Mouse (Mus musculus): ENCODE measurements around the gene Jade1.

The Jade1 gene

GRCm38 (mm10) chr3:41555491-41556381, at the start of gene Jade1:
TSS of gene Jade1 (plus strand) at chr3:41555731.
- DNase-seq: no peak

GRCm38 (mm10) chr3:41509441-41509840, 46.1 kb upstream of the Jade1 start:
- DNase-seq: peak; percentile 20 to 47

DNA sequence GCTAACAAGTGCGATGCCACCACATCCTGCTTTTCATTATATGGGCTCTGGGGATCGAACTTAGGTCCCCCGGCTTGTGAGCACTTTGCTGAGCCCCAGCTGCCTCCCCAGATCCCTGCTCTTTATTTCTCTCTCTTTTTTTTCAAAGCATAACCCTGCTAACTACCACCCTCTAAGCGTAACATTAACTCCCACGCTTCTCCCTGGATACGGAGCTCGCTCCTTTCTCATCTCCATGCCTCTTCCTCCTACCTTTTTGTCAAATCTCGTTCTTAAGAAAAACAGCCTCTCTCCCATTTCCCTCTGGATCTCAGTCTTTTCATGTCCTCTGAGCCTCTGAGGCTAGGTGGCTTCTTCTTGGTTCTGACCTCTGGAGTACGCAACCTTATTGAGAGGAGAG, 45.3 kb upstream of the Jade1 start:
- no peak for DNase-seq

DNA sequence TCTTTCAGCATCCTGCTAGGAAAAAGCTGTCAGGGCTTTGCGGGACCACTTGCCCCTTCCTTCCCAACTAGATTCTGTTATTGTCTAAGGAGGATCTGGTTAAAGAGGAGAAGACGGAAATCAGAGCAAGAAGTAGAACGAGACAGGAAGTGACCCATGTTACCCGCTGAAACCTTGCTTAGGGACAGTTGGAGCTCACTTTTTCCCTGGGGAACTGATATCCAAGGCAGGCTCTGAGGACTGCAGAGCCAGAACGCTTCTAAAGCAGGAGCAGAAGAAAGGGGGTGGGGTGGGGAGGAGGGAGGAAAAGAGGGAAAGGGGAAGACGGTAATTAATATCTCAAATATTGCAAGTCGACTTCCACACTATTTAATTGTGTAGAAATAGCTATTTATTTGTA, 44.8 kb upstream of the Jade1 start:
- DNase-seq: no peak

GRCm38 (mm10) chr3:41514003-41514402, 41.5 kb upstream of the Jade1 start:
- no peak for DNase-seq

DNA sequence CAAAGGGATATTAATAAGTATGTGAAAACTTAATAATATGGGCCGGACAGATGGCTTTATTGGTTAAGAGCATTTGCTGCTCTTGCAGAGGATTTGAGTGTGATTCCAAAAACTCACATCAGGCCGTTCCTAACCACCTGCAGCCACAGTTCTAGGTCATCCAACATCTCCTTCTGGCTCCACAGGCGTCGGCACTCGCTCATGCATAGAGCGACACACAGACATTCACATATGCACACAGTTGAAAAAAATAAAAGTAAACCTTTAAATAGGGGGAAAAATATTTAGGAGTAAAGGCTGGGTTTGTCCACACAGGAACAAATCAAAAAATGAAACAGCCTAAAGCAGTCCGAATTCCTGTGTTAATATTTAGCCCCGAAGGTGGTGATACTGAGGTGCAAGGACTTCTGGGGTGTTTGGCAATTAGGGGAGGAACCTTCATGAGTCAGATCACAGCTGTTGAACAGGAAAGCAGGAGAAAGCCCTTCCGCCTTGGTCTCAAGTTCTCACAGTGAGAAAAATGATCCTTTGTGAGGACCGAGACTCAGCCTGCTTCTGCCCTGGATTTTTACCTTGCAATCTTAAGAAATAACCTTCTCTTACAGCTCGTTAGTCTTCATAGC, 40.7 kb upstream of the Jade1 start:
- DNase-seq: no peak

DNA sequence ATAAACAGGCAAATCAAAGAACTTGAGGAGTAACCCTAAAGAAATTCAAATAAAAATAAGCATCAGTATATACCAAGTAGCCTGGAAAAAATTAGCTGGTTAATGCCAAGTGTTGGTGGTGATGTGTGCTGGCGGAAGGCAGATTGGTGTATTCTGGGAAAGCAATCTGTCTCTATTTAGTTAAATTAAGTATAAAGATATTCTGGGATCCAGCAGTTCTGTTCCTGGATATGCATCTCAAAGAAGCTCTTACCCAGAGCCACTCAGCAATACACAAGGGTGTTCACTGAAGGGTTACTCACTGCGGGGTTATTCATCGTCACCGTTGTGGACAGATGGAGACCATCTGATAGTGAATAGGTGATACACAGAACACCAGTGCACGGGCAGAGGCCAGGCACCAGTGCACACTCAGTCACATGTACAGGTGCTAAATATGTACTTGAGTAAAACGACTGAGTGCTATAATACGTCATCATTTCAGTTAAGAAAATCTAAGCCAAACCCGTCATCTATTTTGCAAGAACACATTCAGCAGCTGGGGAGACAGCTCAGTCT, 38.5 kb upstream of the Jade1 start:
- DNase-seq: no peak

DNA sequence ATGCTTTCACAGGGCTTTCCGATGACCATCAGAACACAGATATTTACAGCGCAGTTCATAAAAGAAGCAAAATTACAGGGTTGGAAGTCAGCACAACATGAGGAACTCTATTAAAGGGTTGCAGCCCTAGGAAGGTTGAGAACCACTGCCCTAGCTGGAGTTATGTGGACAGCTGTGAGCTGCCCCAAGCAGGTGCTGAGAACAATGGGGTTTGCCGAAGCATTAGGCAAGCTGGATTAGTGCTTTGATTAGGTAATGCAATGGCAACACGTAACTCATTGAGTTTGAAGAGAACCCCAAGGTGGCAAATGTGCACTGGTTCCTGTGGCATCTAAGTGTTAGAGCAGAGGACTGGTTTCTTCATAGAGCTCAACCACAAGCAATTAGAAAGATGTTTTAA, 34.6 kb upstream of the Jade1 start:
- DNase-seq: no peak

DNA sequence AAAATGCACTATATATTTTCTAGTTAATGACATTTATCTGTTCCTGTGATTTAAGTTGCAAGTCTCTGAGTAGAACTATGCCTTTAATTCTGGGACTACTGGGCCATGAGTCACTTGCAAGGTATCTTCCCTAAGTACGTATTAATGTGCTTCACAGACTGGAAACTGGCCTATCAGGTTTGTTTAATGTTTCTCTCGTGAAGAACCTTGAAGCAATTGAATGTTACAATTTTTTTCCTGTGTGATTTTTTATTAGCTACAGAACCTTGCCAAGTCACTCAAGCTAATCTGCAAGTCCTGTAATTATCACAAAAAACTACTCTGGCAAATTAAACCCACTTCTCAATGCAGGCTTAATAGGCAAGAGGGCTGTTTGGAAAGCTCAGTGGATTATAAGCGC, 33.8 kb upstream of the Jade1 start:
- DNase-seq: no peak

DNA sequence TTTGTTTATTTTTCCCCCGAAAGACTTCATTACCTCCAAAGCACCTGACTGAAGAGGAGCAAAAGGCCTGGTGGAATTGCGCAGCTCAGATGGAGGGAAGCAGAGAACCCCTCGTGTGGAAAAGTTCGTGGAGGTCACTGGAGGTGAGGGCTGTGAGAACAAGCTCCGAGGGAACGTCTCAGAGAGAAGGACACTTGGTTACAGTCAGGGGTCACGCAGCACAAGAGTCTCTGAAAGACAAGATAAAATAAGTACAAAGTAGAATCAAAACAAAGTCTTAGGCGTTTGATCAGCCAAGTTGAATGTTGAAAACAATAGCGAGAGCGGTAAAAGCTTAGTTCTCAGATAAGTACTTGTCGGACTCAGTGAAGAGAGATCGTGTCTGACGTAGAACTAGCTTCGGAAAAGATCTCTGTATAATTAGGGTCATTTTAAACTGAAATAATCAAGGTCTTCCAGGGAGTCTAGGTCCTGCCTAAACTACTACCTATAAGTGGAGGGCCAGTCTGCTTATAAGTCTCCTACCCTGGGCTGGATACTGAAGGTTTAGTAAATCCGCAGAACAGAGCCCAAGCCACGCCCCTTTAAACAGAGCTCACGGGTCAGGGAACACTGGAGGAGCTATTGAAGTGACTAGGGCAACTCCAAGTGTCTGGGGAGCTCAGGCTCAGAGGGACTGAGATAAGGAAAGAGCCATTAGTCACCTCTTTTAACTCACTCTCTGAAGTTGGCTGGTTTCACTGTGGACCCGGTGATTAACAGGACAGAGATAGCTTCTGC, 33.1 kb upstream of the Jade1 start:
- DNase-seq: peak; percentile 43 to 65

GRCm38 (mm10) chr3:41523006-41523375, 32.5 kb upstream of the Jade1 start:
- no peak for DNase-seq

- no peak for DNase-seq
These were observed 32.1 kb upstream of the Jade1 start for GRCm38 (mm10) chr3:41523460-41523859.

- DNase-seq: no peak
These were observed 27.1 kb upstream of the Jade1 start for GRCm38 (mm10) chr3:41528291-41528969.

DNA sequence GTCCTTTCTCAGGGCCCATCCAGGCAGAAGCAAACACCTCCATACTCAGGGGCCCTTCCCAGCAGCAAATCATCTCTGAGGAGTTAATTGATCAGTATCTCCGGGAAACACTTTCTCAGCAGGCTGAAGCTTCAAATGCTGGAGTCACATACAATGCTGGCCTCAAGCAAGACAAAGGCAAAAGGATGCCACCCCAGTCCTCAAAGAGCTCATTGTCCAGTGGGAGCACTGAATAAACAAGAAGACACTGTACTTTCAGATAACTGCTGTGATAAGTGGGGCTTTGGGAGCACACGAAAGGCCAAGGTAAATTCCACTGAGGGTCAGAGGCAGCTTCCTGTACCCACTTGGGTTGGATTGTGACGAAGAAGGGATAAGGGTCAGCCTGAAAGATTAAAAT, 25.4 kb upstream of the Jade1 start:
- no peak for DNase-seq

- DNase-seq: peak; percentile 26 to 34
These were observed 24.0 kb upstream of the Jade1 start for GRCm38 (mm10) chr3:41531541-41531940.

DNA sequence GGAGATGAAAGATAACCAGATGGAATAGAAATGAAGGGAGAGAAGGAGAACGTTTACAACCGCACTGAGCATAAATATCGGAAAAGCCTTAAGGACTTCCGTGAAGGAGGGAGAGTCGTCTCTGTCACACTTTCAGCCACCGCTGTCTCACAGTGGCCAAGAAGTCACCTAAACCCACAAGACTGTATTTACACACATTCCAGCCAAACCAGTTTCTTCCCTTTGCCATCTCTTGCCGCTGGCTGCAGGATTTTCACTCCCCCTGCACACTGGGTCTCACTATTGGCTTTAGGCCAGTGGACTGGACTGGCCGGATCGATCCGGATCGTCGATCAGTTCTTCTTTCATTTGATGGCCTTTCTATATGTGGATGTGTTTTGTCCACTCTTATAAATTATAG, 23.4 kb upstream of the Jade1 start:
- DNase-seq: peak in 1 of 2 experiments; percentile 8

DNA sequence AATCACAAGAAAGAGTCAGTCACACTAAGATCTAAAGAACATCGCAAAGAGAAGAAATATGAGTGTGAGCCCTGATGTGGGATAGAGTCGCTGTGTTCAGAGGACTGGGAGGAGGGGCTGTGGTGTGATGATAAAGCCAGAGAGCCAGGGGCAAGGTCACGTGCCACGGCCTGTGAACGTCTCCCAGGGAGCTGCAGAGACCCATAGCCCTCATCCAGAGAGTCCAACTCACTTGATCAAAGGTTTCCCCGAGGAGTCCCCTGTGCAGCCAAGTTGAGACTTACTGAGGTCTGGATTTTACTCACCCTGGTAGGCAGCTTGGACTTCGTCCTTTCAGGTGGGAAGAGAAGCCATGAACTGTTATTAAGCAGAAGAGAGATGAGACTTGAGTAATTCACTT, 21.9 kb upstream of the Jade1 start:
- peak; percentile 14 to 58 for DNase-seq

- DNase-seq: no peak
These were observed 17.6 kb upstream of the Jade1 start for GRCm38 (mm10) chr3:41537957-41538356.

GRCm38 (mm10) chr3:41541313-41541712, 14.2 kb upstream of the Jade1 start:
- peak in 1 of 2 experiments; percentile 7 for DNase-seq

GRCm38 (mm10) chr3:41544451-41544850, 11.1 kb upstream of the Jade1 start:
- peak; percentile 59 to 65 for DNase-seq

DNA sequence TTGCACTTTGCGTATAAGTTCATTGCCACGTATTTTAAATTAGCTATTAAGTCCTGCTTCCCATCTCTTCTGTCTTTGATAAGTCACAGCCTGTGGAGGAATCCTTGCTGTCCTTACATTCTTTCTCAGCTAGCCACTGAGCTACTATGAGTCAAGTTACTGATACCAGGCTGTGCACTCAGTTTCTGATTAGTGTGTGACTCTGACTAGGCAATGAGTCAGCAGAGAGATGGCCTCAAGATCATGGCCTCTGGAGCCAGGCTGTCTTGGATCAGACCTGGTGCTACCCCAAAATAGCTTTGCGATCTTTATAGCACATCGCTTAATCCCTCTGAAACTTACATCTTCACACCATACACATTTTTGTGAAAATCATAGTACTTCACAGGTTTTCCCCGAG, 8.2 kb upstream of the Jade1 start:
- no peak for DNase-seq

DNA sequence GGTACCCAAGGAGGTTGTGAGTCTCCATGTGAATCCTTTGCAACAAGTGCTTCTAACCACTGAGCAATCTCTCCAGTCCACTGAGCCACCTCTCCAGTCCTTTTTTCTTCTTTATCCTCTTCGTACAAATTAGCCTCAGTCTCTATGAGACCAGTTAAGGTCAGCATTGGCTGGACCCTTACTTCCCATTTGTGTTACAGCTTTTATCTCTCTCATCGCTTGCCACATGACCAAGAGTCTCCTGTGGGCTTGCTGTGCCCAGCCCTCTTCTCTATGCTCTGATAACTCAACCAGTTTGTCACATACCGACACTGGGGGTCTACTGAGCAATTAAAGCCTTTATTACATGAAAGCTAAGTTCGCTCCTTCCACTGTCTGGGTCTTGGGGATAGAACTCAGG, 7.3 kb upstream of the Jade1 start:
- DNase-seq: no peak

GRCm38 (mm10) chr3:41551671-41552070, 3.9 kb upstream of the Jade1 start:
- DNase-seq: no peak

Measured in kidney, postnatal 4 days (tissue).